Mouse (Mus musculus): Measurements from ENCODE around the gene H2-M10.6. TPM values are rescaled to one million over a fixed set of nuclear protein-coding genes. Genes with fewer than 3 reads are reported as not detected.

Gene H2-M10.6
- polyA plus RNA-seq, 1 experiment from 2014 or later, result not detected

- Histone ChIP-seq H3K27ac (ENCODE audit: low read length) (no peak overlapping the region), H3K4me1 (ENCODE audit: control insufficient read depth, insufficient read depth, low read length) (no peaks in the 10 kb centered on the region), H3K9ac (replicated peaks; ENCODE audit: low read depth, low read length) (no peak overlapping the region), H3K9me3 (ENCODE audit: control insufficient read depth, low read depth, low read length) (no peaks in the 10 kb centered on the region), H3K4me2 (replicated peaks; ENCODE audit: low read depth, low read length) (no peak overlapping the region), H3K27me3 (ENCODE audit: control insufficient read depth, insufficient read depth, low read length) (no peaks in the 10 kb centered on the region), H3K4me3 (ENCODE audit: low read depth, low read length) (no peak overlapping the region), H3K36me3 (ENCODE audit: control insufficient read depth, insufficient read depth, low read length) (0 out of 2 replicates have a peak, but pooled peaks cover 3% of the 10 kb centered on the region)
- WGBS, result 64% methylated on average over 1 of the region's 1 CpGs
- ATAC-seq (ENCODE audit: insufficient number of reproducible peaks, insufficient read depth, low FRiP score, low read depth), result no peak
Observed at GRCm38 (mm10) chr17:36844725-36845124, 32.8 kb downstream of the H2-M10.6 start.

GRCm38 (mm10) chr17:36848911-36849310 is 36.9 kb downstream of the H2-M10.6 start:
- H3K9ac ChIP-seq (replicated peaks; ENCODE audit: low read depth, low read length), result no peak overlapping the region
- 83% methylated on average over 5 of the region's 5 CpGs for WGBS
- H3K9me3 ChIP-seq (ENCODE audit: control insufficient read depth, low read depth, low read length), result no peaks in the 10 kb centered on the region
- H3K4me3 ChIP-seq (ENCODE audit: low read depth, low read length), result no peak overlapping the region
- H3K36me3 ChIP-seq (ENCODE audit: control insufficient read depth, insufficient read depth, low read length), result peaks cover 8% of the 10 kb centered on the region; the same call in 1 of the 2 replicates
- H3K27me3 ChIP-seq (ENCODE audit: control insufficient read depth, insufficient read depth, low read length), result no peaks in the 10 kb centered on the region
- no peaks in the 10 kb centered on the region for H3K4me1 ChIP-seq (ENCODE audit: control insufficient read depth, insufficient read depth, low read length)
- ATAC-seq (ENCODE audit: insufficient number of reproducible peaks, insufficient read depth, low FRiP score, low read depth), result no peak
- H3K27ac ChIP-seq (ENCODE audit: low read length), result no peak overlapping the region
- no peak overlapping the region for H3K4me2 ChIP-seq (replicated peaks; ENCODE audit: low read depth, low read length)

GRCm38 (mm10) chr17:36849992-36850391 is 38.0 kb downstream of the H2-M10.6 start:
- H3K36me3 ChIP-seq (ENCODE audit: control insufficient read depth, insufficient read depth, low read length), result peaks cover 13% of the 10 kb centered on the region; the same call in 1 of the 2 replicates
- no peaks in the 10 kb centered on the region for H3K4me1 ChIP-seq (ENCODE audit: control insufficient read depth, insufficient read depth, low read length)
- peak; percentile 21; the same call in 1 of the 2 replicates for ATAC-seq (ENCODE audit: insufficient number of reproducible peaks, insufficient read depth, low FRiP score, low read depth)
- no peaks in the 10 kb centered on the region for H3K27me3 ChIP-seq (ENCODE audit: control insufficient read depth, insufficient read depth, low read length)
- no peak overlapping the region for H3K27ac ChIP-seq (ENCODE audit: low read length)
- H3K4me3 ChIP-seq (ENCODE audit: low read depth, low read length), result no peak overlapping the region
- H3K9me3 ChIP-seq (ENCODE audit: control insufficient read depth, low read depth, low read length), result no peaks in the 10 kb centered on the region
- no peak overlapping the region for H3K4me2 ChIP-seq (replicated peaks; ENCODE audit: low read depth, low read length)
- 79% methylated on average over 2 of the region's 2 CpGs for WGBS
- H3K9ac ChIP-seq (replicated peaks; ENCODE audit: low read depth, low read length), result no peak overlapping the region

GRCm38 (mm10) chr17:36851200-36851599 is 39.2 kb downstream of the H2-M10.6 start:
- H3K9ac ChIP-seq (replicated peaks; ENCODE audit: low read depth, low read length), result no peak overlapping the region
- ATAC-seq (ENCODE audit: insufficient number of reproducible peaks, insufficient read depth, low FRiP score, low read depth), result no peak
- H3K27me3 ChIP-seq (ENCODE audit: control insufficient read depth, insufficient read depth, low read length), result no peaks in the 10 kb centered on the region
- peaks cover 17% of the 10 kb centered on the region for H3K36me3 ChIP-seq (ENCODE audit: control insufficient read depth, insufficient read depth, low read length)
- H3K9me3 ChIP-seq (ENCODE audit: control insufficient read depth, low read depth, low read length), result no peaks in the 10 kb centered on the region
- H3K4me2 ChIP-seq (replicated peaks; ENCODE audit: low read depth, low read length), result no peak overlapping the region
- no peaks in the 10 kb centered on the region for H3K4me1 ChIP-seq (ENCODE audit: control insufficient read depth, insufficient read depth, low read length)
- H3K4me3 ChIP-seq (ENCODE audit: low read depth, low read length), result no peak overlapping the region
- H3K27ac ChIP-seq (ENCODE audit: low read length), result no peak overlapping the region
- WGBS, result 62% methylated on average over 5 of the region's 5 CpGs

GRCm38 (mm10) chr17:36851627-36852026 is 39.7 kb downstream of the H2-M10.6 start:
- ATAC-seq (ENCODE audit: insufficient number of reproducible peaks, insufficient read depth, low FRiP score, low read depth), result 0 out of 2 replicates have a peak, but pooled peaks have one; percentile 44
- 75% methylated on average over 5 of the region's 5 CpGs for WGBS
- Histone ChIP-seq H3K4me1 (ENCODE audit: control insufficient read depth, insufficient read depth, low read length) (no peaks in the 10 kb centered on the region), H3K4me2 (replicated peaks; ENCODE audit: low read depth, low read length) (no peak overlapping the region), H3K36me3 (ENCODE audit: control insufficient read depth, insufficient read depth, low read length) (peaks cover 20% of the 10 kb centered on the region), H3K27me3 (ENCODE audit: control insufficient read depth, insufficient read depth, low read length) (no peaks in the 10 kb centered on the region), H3K4me3 (ENCODE audit: low read depth, low read length) (no peak overlapping the region), H3K9ac (replicated peaks; ENCODE audit: low read depth, low read length) (no peak overlapping the region), H3K27ac (ENCODE audit: low read length) (no peak overlapping the region), H3K9me3 (ENCODE audit: control insufficient read depth, low read depth, low read length) (no peaks in the 10 kb centered on the region)

GRCm38 (mm10) chr17:36855484-36855883 is 43.5 kb downstream of the H2-M10.6 start:
- peaks cover 32% of the 10 kb centered on the region for H3K36me3 ChIP-seq (ENCODE audit: control insufficient read depth, insufficient read depth, low read length)
- no peak for ATAC-seq (ENCODE audit: insufficient number of reproducible peaks, insufficient read depth, low FRiP score, low read depth)

GRCm38 (mm10) chr17:36856236-36856635 is 44.3 kb downstream of the H2-M10.6 start:
- no peak for ATAC-seq (ENCODE audit: insufficient number of reproducible peaks, insufficient read depth, low FRiP score, low read depth)
- H3K4me3 ChIP-seq (ENCODE audit: low read depth, low read length), result no peak overlapping the region

More at GRCm38 (mm10) chr17:36855484-36855883, 43.5 kb downstream of the H2-M10.6 start:
- H3K27ac ChIP-seq (ENCODE audit: low read length), result no peak overlapping the region
- H3K4me2 ChIP-seq (replicated peaks; ENCODE audit: low read depth, low read length), result no peak overlapping the region
- H3K9me3 ChIP-seq (ENCODE audit: control insufficient read depth, low read depth, low read length), result no peaks in the 10 kb centered on the region
- no peak overlapping the region for H3K4me3 ChIP-seq (ENCODE audit: low read depth, low read length)
- no peaks in the 10 kb centered on the region for H3K4me1 ChIP-seq (ENCODE audit: control insufficient read depth, insufficient read depth, low read length)
- WGBS, result 93% methylated on average over 3 of the region's 3 CpGs
- H3K27me3 ChIP-seq (ENCODE audit: control insufficient read depth, insufficient read depth, low read length), result no peaks in the 10 kb centered on the region
- no peak overlapping the region for H3K9ac ChIP-seq (replicated peaks; ENCODE audit: low read depth, low read length)

GRCm38 (mm10) chr17:36858181-36858580 is 46.2 kb downstream of the H2-M10.6 start:
- no peak overlapping the region for H3K27ac ChIP-seq (ENCODE audit: low read length)
- H3K4me1 ChIP-seq (ENCODE audit: control insufficient read depth, insufficient read depth, low read length), result no peaks in the 10 kb centered on the region
- H3K4me2 ChIP-seq (replicated peaks; ENCODE audit: low read depth, low read length), result no peak overlapping the region
- no peak overlapping the region for H3K4me3 ChIP-seq (ENCODE audit: low read depth, low read length)
- peaks cover 27% of the 10 kb centered on the region for H3K36me3 ChIP-seq (ENCODE audit: control insufficient read depth, insufficient read depth, low read length)
- H3K27me3 ChIP-seq (ENCODE audit: control insufficient read depth, insufficient read depth, low read length), result no peaks in the 10 kb centered on the region
- H3K9me3 ChIP-seq (ENCODE audit: control insufficient read depth, low read depth, low read length), result no peaks in the 10 kb centered on the region
- WGBS, result 89% methylated on average over 3 of the region's 3 CpGs
- ATAC-seq (ENCODE audit: insufficient number of reproducible peaks, insufficient read depth, low FRiP score, low read depth), result no peak
- H3K9ac ChIP-seq (replicated peaks; ENCODE audit: low read depth, low read length), result no peak overlapping the region

More at GRCm38 (mm10) chr17:36856236-36856635, 44.3 kb downstream of the H2-M10.6 start:
- Histone ChIP-seq H3K36me3 (ENCODE audit: control insufficient read depth, insufficient read depth, low read length) (peaks cover 32% of the 10 kb centered on the region), H3K27me3 (ENCODE audit: control insufficient read depth, insufficient read depth, low read length) (no peaks in the 10 kb centered on the region), H3K27ac (ENCODE audit: low read length) (no peak overlapping the region), H3K4me1 (ENCODE audit: control insufficient read depth, insufficient read depth, low read length) (no peaks in the 10 kb centered on the region), H3K9ac (replicated peaks; ENCODE audit: low read depth, low read length) (no peak overlapping the region), H3K4me2 (replicated peaks; ENCODE audit: low read depth, low read length) (no peak overlapping the region), H3K9me3 (ENCODE audit: control insufficient read depth, low read depth, low read length) (no peaks in the 10 kb centered on the region)
- WGBS, result 98% methylated on average over 4 of the region's 4 CpGs

- no peak overlapping the region for H3K4me2 ChIP-seq (replicated peaks; ENCODE audit: low read depth, low read length)
- no peaks in the 10 kb centered on the region for H3K4me1 ChIP-seq (ENCODE audit: control insufficient read depth, insufficient read depth, low read length)
- WGBS, result 37% methylated on average over 2 of the region's 2 CpGs
- H3K4me3 ChIP-seq (ENCODE audit: low read depth, low read length), result no peak overlapping the region
- no peak overlapping the region for H3K9ac ChIP-seq (replicated peaks; ENCODE audit: low read depth, low read length)
- peaks cover 14% of the 10 kb centered on the region; the same call in 1 of the 2 replicates for H3K36me3 ChIP-seq (ENCODE audit: control insufficient read depth, insufficient read depth, low read length)
- H3K27me3 ChIP-seq (ENCODE audit: control insufficient read depth, insufficient read depth, low read length), result no peaks in the 10 kb centered on the region
- H3K27ac ChIP-seq (ENCODE audit: low read length), result no peak overlapping the region
- no peak for ATAC-seq (ENCODE audit: insufficient number of reproducible peaks, insufficient read depth, low FRiP score, low read depth)
- no peaks in the 10 kb centered on the region for H3K9me3 ChIP-seq (ENCODE audit: control insufficient read depth, low read depth, low read length)
Observed at GRCm38 (mm10) chr17:36861680-36862079, 49.7 kb downstream of the H2-M10.6 start.

All from stomach, embryonic 14.5 days (tissue).